Mouse (Mus musculus): Measurements from ENCODE around the gene Eif4a2. TPM values are rescaled to one million over a fixed set of nuclear protein-coding genes. Genes with fewer than 3 reads are reported as not detected.

Gene Eif4a2
- polyA plus RNA-seq, 1 experiment from 2014 or later: 378 TPM

- WGBS: under 1% methylated on average over 51 of the region's 51 CpGs
- ATAC-seq: peak; percentile 96
- H3K36me3 ChIP-seq (ENCODE audit: control insufficient read depth, insufficient read depth): no peaks in the 10 kb centered on the region; the same call in 1 of the 2 replicates
These were observed 20.6 kb downstream of the Eif4a2 start, which contains the start of gene Rfc4 for GRCm38 (mm10) chr16:23127673-23128375. Gene Rfc4 (minus strand): TSS chr16:23127737.

DNA sequence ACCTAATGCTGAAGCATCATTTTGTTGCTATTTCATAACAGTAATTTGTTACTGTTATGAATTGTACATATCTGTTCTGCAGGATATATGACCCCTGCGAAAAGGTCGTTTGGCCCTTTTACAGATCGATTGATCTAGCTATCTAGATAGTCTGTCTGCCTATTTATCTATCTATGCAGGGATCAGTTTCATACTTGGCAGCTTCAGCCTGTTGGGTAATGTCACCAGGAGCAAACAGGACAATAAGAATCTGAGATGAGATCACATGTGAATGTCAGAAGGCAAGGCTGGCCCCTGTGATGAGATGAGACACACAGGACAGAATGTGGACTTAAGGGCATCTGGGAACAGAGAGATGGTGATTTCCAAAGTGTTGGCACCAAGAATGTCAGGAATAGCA, 23.1 kb downstream of the Eif4a2 start:
- 91% methylated on average over 3 of the region's 3 CpGs for WGBS
- no peak for ATAC-seq

More at GRCm38 (mm10) chr16:23127673-23128375, 20.6 kb downstream of the Eif4a2 start, which contains the start of gene Rfc4:
- Histone ChIP-seq H3K4me1 (replicated peaks; ENCODE audit: control insufficient read depth, insufficient read depth, low read length) (peaks cover 18% of the 10 kb centered on the region), H3K4me3 (replicated peaks; ENCODE audit: low read length) (peak within 1 kb of the TSS; percentile 78), H3K27ac (ENCODE audit: low read length) (peak within 1 kb of the TSS; percentile 96), H3K9ac (replicated peaks; ENCODE audit: low read depth, low read length) (peak within 1 kb of the TSS; percentile 96), H3K27me3 (replicated peaks; ENCODE audit: control insufficient read depth, insufficient read depth, low read length) (no peaks in the 10 kb centered on the region), H3K4me2 (ENCODE audit: low read length) (peak within 1 kb of the TSS; percentile 97), H3K9me3 (ENCODE audit: control insufficient read depth, low read length) (no peaks in the 10 kb centered on the region)

GRCm38 (mm10) chr16:23132336-23132735, 25.1 kb downstream of the Eif4a2 start:
- H3K9ac ChIP-seq (replicated peaks; ENCODE audit: low read depth, low read length): no peak overlapping the region
- H3K36me3 ChIP-seq (ENCODE audit: control insufficient read depth, insufficient read depth): no peaks in the 10 kb centered on the region
- 100% methylated on average over 1 of the region's 1 CpGs for WGBS
- no peak overlapping the region for H3K4me2 ChIP-seq (ENCODE audit: low read length)
- H3K4me3 ChIP-seq (replicated peaks; ENCODE audit: low read length): no peak overlapping the region
- ATAC-seq: no peak
- H3K4me1 ChIP-seq (replicated peaks; ENCODE audit: control insufficient read depth, insufficient read depth, low read length): peaks cover 13% of the 10 kb centered on the region
- H3K27ac ChIP-seq (ENCODE audit: low read length): no peak overlapping the region
- no peaks in the 10 kb centered on the region for H3K27me3 ChIP-seq (replicated peaks; ENCODE audit: control insufficient read depth, insufficient read depth, low read length)
- H3K9me3 ChIP-seq (ENCODE audit: control insufficient read depth, low read length): no peaks in the 10 kb centered on the region

More for the DNA sequence above, 23.1 kb downstream of the Eif4a2 start:
- Histone ChIP-seq H3K4me2 (ENCODE audit: low read length) (no peak overlapping the region), H3K4me3 (replicated peaks; ENCODE audit: low read length) (no peak overlapping the region), H3K36me3 (ENCODE audit: control insufficient read depth, insufficient read depth) (no peaks in the 10 kb centered on the region), H3K9me3 (ENCODE audit: control insufficient read depth, low read length) (no peaks in the 10 kb centered on the region), H3K4me1 (replicated peaks; ENCODE audit: control insufficient read depth, insufficient read depth, low read length) (peaks cover 18% of the 10 kb centered on the region), H3K27me3 (replicated peaks; ENCODE audit: control insufficient read depth, insufficient read depth, low read length) (no peaks in the 10 kb centered on the region), H3K9ac (replicated peaks; ENCODE audit: low read depth, low read length) (no peak overlapping the region), H3K27ac (ENCODE audit: low read length) (no peak overlapping the region)

DNA sequence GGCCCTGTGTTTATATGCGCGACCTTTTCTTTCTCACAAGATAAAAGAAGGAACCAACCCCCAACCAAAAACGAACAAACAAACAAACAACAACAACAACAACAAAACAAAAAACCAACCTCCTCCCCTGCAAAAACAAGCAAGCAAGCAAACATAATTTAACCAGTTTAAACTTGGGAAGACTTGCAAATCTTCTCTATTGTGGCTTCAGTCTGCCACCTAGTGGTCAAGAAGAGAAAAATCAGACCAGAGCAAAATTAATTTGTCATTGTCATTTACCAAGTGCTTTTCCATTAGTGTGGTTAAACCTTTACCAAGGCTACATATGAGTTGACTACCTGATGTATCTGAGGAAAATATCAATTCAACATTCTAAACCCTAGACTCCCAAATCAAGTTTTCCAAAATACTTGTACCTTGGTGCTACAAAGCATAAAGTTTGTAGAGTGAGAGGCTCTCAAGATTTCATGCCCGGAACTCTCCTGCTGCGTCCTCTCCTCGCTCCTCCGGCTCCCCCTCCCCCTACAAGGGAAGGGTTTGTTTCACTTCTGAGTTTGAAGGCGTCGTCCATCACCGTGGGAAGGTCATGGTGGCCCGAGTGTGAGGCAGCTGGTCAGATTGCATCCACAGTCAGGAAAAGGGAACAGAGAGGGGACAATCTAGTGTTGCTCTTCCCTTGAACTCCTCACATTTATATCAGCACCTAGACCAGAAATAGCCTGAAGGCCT, 28.3 kb downstream of the Eif4a2 start:
- 0 out of 2 replicates have a peak, but pooled peaks cover 2% of the 10 kb centered on the region for H3K4me1 ChIP-seq (replicated peaks; ENCODE audit: control insufficient read depth, insufficient read depth, low read length)
- H3K27ac ChIP-seq (ENCODE audit: low read length): no peak overlapping the region
- no peaks in the 10 kb centered on the region for H3K27me3 ChIP-seq (replicated peaks; ENCODE audit: control insufficient read depth, insufficient read depth, low read length)
- no peak overlapping the region for H3K9ac ChIP-seq (replicated peaks; ENCODE audit: low read depth, low read length)
- no peaks in the 10 kb centered on the region for H3K9me3 ChIP-seq (ENCODE audit: control insufficient read depth, low read length)
- ATAC-seq: no peak
- no peaks in the 10 kb centered on the region for H3K36me3 ChIP-seq (ENCODE audit: control insufficient read depth, insufficient read depth)
- H3K4me2 ChIP-seq (ENCODE audit: low read length): no peak overlapping the region
- 22% methylated on average over 11 of the region's 11 CpGs for WGBS
- H3K4me3 ChIP-seq (replicated peaks; ENCODE audit: low read length): no peak overlapping the region

DNA sequence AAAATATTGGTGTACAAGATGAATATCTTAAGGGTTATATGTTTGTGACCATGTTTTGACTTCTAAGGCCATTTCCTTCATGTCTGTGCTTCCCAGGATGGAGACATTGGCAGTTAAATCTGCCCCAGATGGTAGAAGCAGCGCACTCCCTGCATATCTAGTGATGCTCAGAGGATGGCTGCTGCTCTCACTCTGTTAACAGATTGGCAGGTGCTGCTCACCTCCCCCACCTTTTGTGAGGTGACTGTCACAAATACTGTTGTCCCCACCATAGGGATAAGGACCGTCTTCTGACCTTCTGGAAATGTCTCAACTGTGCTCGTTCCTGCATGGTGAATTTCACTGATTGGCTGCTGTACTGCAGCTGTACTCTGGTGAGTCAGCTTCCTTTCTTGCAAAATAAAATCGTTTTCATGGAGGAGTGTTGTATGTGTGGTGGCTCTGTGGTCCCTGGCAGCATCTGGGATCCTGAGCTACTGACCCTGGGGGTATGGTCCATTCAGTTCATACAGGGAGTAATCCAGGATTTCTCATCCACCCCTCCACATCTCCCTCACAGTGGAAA, 29.2 kb downstream of the Eif4a2 start:
- H3K4me3 ChIP-seq (replicated peaks; ENCODE audit: low read length): no peak overlapping the region
- H3K4me1 ChIP-seq (replicated peaks; ENCODE audit: control insufficient read depth, insufficient read depth, low read length): no peaks in the 10 kb centered on the region
- H3K36me3 ChIP-seq (ENCODE audit: control insufficient read depth, insufficient read depth): no peaks in the 10 kb centered on the region
- H3K27me3 ChIP-seq (replicated peaks; ENCODE audit: control insufficient read depth, insufficient read depth, low read length): no peaks in the 10 kb centered on the region
- WGBS: 62% methylated on average over 4 of the region's 4 CpGs
- H3K9ac ChIP-seq (replicated peaks; ENCODE audit: low read depth, low read length): no peak overlapping the region
- ATAC-seq: no peak
- H3K4me2 ChIP-seq (ENCODE audit: low read length): no peak overlapping the region
- H3K27ac ChIP-seq (ENCODE audit: low read length): no peak overlapping the region
- H3K9me3 ChIP-seq (ENCODE audit: control insufficient read depth, low read length): no peaks in the 10 kb centered on the region

GRCm38 (mm10) chr16:23140911-23141310, 33.7 kb downstream of the Eif4a2 start:
- 94% methylated on average over 3 of the region's 3 CpGs for WGBS
- ATAC-seq: no peak
- Histone ChIP-seq H3K4me2 (ENCODE audit: low read length) (no peak overlapping the region), H3K4me1 (replicated peaks; ENCODE audit: control insufficient read depth, insufficient read depth, low read length) (no peaks in the 10 kb centered on the region), H3K36me3 (ENCODE audit: control insufficient read depth, insufficient read depth) (no peaks in the 10 kb centered on the region), H3K9me3 (ENCODE audit: control insufficient read depth, low read length) (no peaks in the 10 kb centered on the region), H3K9ac (replicated peaks; ENCODE audit: low read depth, low read length) (no peak overlapping the region), H3K27me3 (replicated peaks; ENCODE audit: control insufficient read depth, insufficient read depth, low read length) (no peaks in the 10 kb centered on the region), H3K4me3 (replicated peaks; ENCODE audit: low read length) (no peak overlapping the region), H3K27ac (ENCODE audit: low read length) (no peak overlapping the region)

- H3K9ac ChIP-seq (replicated peaks; ENCODE audit: low read depth, low read length): no peak overlapping the region
- ATAC-seq: no peak
- 85% methylated on average over 7 of the region's 7 CpGs for WGBS
- no peak overlapping the region for H3K27ac ChIP-seq (ENCODE audit: low read length)
- H3K4me3 ChIP-seq (replicated peaks; ENCODE audit: low read length): no peak overlapping the region
- no peaks in the 10 kb centered on the region for H3K27me3 ChIP-seq (replicated peaks; ENCODE audit: control insufficient read depth, insufficient read depth, low read length)
- no peaks in the 10 kb centered on the region for H3K9me3 ChIP-seq (ENCODE audit: control insufficient read depth, low read length)
- no peaks in the 10 kb centered on the region for H3K36me3 ChIP-seq (ENCODE audit: control insufficient read depth, insufficient read depth)
- no peaks in the 10 kb centered on the region for H3K4me1 ChIP-seq (replicated peaks; ENCODE audit: control insufficient read depth, insufficient read depth, low read length)
- H3K4me2 ChIP-seq (ENCODE audit: low read length): no peak overlapping the region
These were observed 37.1 kb downstream of the Eif4a2 start for GRCm38 (mm10) chr16:23144326-23144725.

GRCm38 (mm10) chr16:23145211-23145610, 38.0 kb downstream of the Eif4a2 start:
- no peak for ATAC-seq
- no peaks in the 10 kb centered on the region for H3K4me1 ChIP-seq (replicated peaks; ENCODE audit: control insufficient read depth, insufficient read depth, low read length)
- H3K9ac ChIP-seq (replicated peaks; ENCODE audit: low read depth, low read length): no peak overlapping the region
- H3K9me3 ChIP-seq (ENCODE audit: control insufficient read depth, low read length): no peaks in the 10 kb centered on the region
- H3K4me3 ChIP-seq (replicated peaks; ENCODE audit: low read length): no peak overlapping the region
- H3K27ac ChIP-seq (ENCODE audit: low read length): no peak overlapping the region
- H3K4me2 ChIP-seq (ENCODE audit: low read length): no peak overlapping the region
- H3K36me3 ChIP-seq (ENCODE audit: control insufficient read depth, insufficient read depth): no peaks in the 10 kb centered on the region
- 61% methylated on average over 5 of the region's 5 CpGs for WGBS
- no peaks in the 10 kb centered on the region for H3K27me3 ChIP-seq (replicated peaks; ENCODE audit: control insufficient read depth, insufficient read depth, low read length)

DNA sequence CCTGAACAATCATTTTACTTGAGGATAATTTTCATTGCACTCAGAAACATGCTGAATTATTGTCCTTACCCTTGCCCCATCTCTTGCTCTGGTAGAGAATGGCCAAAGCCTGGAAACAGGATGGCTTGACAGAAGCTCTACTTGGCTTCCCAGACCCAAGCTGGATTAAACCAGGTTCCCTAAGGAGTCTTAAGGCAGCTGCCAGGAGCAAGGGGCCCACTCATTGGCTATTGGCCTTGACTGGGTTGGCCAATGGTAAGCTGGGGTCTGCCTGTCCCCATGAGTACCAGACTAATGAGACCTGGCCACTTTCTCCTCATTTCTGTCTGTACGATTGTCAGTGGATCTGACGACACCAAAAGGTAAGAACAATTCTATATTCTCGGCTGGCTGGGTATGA, 39.0 kb downstream of the Eif4a2 start, which contains the start of gene Adipoq:
Gene Adipoq (plus strand): TSS at position 257 of the 400 bp plus-strand sequence.
- Histone ChIP-seq H3K27ac (ENCODE audit: low read length) (no peak within 1 kb of the TSS), H3K27me3 (replicated peaks; ENCODE audit: control insufficient read depth, insufficient read depth, low read length) (no peaks in the 10 kb centered on the region), H3K4me1 (replicated peaks; ENCODE audit: control insufficient read depth, insufficient read depth, low read length) (no peaks in the 10 kb centered on the region), H3K9me3 (ENCODE audit: control insufficient read depth, low read length) (no peaks in the 10 kb centered on the region), H3K4me3 (replicated peaks; ENCODE audit: low read length) (no peak within 1 kb of the TSS), H3K4me2 (ENCODE audit: low read length) (no peak within 1 kb of the TSS), H3K36me3 (ENCODE audit: control insufficient read depth, insufficient read depth) (no peaks in the 10 kb centered on the region), H3K9ac (replicated peaks; ENCODE audit: low read depth, low read length) (no peak within 1 kb of the TSS)
- WGBS: 87% methylated on average over 3 of the region's 3 CpGs
- ATAC-seq: no peak
